Mouse (Mus musculus) small intestine, adult 2 months (tissue): ENCODE data around the gene Marveld1.

Experiments used
- CTCF ChIP-seq: fragments of 200-500 bp; IDR thresholded peaks from 2 replicates; pipeline ENCODE4 v1.5.1; 2012; ENCODE audit warnings: low read depth, mild to moderate bottlenecking, control low read depth, inconsistent platforms, low read length, moderate library complexity, mixed read lengths; ENCODE audit not compliant: insufficient replicate concordance, insufficient read length; ENCODE audit errors: extremely low read depth
- POLR2A ChIP-seq: fragments of 200-500 bp; IDR thresholded peaks from 2 replicates; pipeline ENCODE4 v1.6.1; 2012; ENCODE audit warnings: low read depth, mild to moderate bottlenecking, control low read depth, inconsistent platforms, low read length, moderate library complexity

GRCm38 (mm10) chr19:42137167-42137672, 10.0 kb upstream of the Marveld1 start:
- TF ChIP-seq POLR2A = no peak
- TF ChIP-seq CTCF = no peak
